Mouse (Mus musculus) megakaryocyte, embryonic 14.5 days (primary cell): ENCODE data around the gene Map3k3.

Source experiments
- FLI1 ChIP-seq: IDR thresholded peaks from 2 replicates; pipeline ENCODE4 v1.6.1; 2012; ENCODE audit warnings: low read length, inconsistent platforms, mixed read lengths
- GATA1 ChIP-seq: IDR thresholded peaks from 3 replicates; pipeline ENCODE4 v1.6.1; 2012; ENCODE audit warnings: mixed read lengths, low read length, inconsistent platforms, borderline replicate concordance

DNA sequence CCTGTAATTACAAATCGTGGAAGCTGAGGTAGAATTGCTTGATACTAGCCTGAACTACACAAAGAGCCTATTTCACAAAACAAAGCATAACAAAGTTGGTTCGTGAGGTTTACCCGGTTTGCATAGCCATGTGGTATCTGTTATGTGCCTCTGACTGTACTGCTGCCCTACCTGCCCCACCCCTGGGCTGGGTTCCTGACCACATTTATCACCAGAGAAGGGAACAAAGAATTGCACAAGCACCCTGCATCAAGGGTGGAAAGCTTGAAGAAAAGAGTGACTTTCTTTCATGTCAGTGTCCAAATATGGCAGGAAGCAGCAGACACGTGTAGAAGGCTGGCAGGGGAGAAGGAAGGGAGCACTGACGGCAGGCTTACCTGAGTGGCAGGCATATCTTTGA lies 83.0 kb downstream of the Map3k3 start:
- TF ChIP-seq GATA1 (no peak), FLI1 (no peak)
